Mouse (Mus musculus): Measurements from ENCODE around the gene Nfrkb. TPM values are rescaled to one million over a fixed set of nuclear protein-coding genes. Genes with fewer than 3 reads are reported as not detected.
A peak's percentile ranks its signal among the peaks of the same experiment; 100 is the strongest.

Nfrkb gene
- polyA plus RNA-seq, 1 experiment from 2014 or later: 34.5 TPM

- H3K4me2 ChIP-seq (replicated peaks; ENCODE audit: low read depth, low read length): no peak overlapping the region
- no peaks in the 10 kb centered on the region for H3K27me3 ChIP-seq (ENCODE audit: control insufficient read depth, insufficient read depth, low read length)
- ATAC-seq (ENCODE audit: low FRiP score, low TSS enrichment): no peak
- no peak overlapping the region for H3K4me3 ChIP-seq (ENCODE audit: low read length)
- WGBS: 52% methylated on average over 4 of the region's 4 CpGs
- H3K36me3 ChIP-seq (ENCODE audit: control insufficient read depth, insufficient read depth, low read length): peaks cover 90% of the 10 kb centered on the region
- H3K9me3 ChIP-seq (ENCODE audit: control insufficient read depth, low read length): no peaks in the 10 kb centered on the region
- no peak overlapping the region for H3K9ac ChIP-seq (ENCODE audit: low read depth, low read length)
- H3K4me1 ChIP-seq (ENCODE audit: control insufficient read depth, insufficient read depth, low read length): no peaks in the 10 kb centered on the region
- H3K27ac ChIP-seq (ENCODE audit: low read depth, low read length): no peak overlapping the region
These were observed 14.4 kb downstream of the Nfrkb start for GRCm38 (mm10) chr9:31400441-31400840.

GRCm38 (mm10) chr9:31404311-31404710 is 18.3 kb downstream of the Nfrkb start:
- Histone ChIP-seq H3K4me1 (ENCODE audit: control insufficient read depth, insufficient read depth, low read length) (no peaks in the 10 kb centered on the region), H3K4me3 (ENCODE audit: low read length) (no peak overlapping the region), H3K36me3 (ENCODE audit: control insufficient read depth, insufficient read depth, low read length) (peaks cover 77% of the 10 kb centered on the region), H3K27ac (ENCODE audit: low read depth, low read length) (no peak overlapping the region), H3K9ac (ENCODE audit: low read depth, low read length) (no peak overlapping the region), H3K4me2 (replicated peaks; ENCODE audit: low read depth, low read length) (no peak overlapping the region), H3K9me3 (ENCODE audit: control insufficient read depth, low read length) (no peaks in the 10 kb centered on the region), H3K27me3 (ENCODE audit: control insufficient read depth, insufficient read depth, low read length) (no peaks in the 10 kb centered on the region)
- whole genome bisulfite sequencing: 81% methylated on average over 2 of the region's 2 CpGs
- no peak for ATAC-seq (ENCODE audit: low FRiP score, low TSS enrichment)

- H3K27me3 ChIP-seq (ENCODE audit: control insufficient read depth, insufficient read depth, low read length): no peaks in the 10 kb centered on the region
- no peak overlapping the region for H3K9ac ChIP-seq (ENCODE audit: low read depth, low read length)
- peaks cover 79% of the 10 kb centered on the region for H3K36me3 ChIP-seq (ENCODE audit: control insufficient read depth, insufficient read depth, low read length)
- WGBS: 59% methylated on average over 6 of the region's 6 CpGs
- ATAC-seq (ENCODE audit: low FRiP score, low TSS enrichment): no peak
- no peaks in the 10 kb centered on the region for H3K4me1 ChIP-seq (ENCODE audit: control insufficient read depth, insufficient read depth, low read length)
- no peak overlapping the region for H3K4me3 ChIP-seq (ENCODE audit: low read length)
- no peak overlapping the region for H3K4me2 ChIP-seq (replicated peaks; ENCODE audit: low read depth, low read length)
- H3K27ac ChIP-seq (ENCODE audit: low read depth, low read length): no peak overlapping the region
- no peaks in the 10 kb centered on the region for H3K9me3 ChIP-seq (ENCODE audit: control insufficient read depth, low read length)
These were observed 19.2 kb downstream of the Nfrkb start for GRCm38 (mm10) chr9:31405217-31405616.

- no peak overlapping the region for H3K4me3 ChIP-seq (ENCODE audit: low read length)
- no peaks in the 10 kb centered on the region for H3K4me1 ChIP-seq (ENCODE audit: control insufficient read depth, insufficient read depth, low read length)
- H3K36me3 ChIP-seq (ENCODE audit: control insufficient read depth, insufficient read depth, low read length): peaks cover 89% of the 10 kb centered on the region
- H3K4me2 ChIP-seq (replicated peaks; ENCODE audit: low read depth, low read length): no peak overlapping the region
- H3K9me3 ChIP-seq (ENCODE audit: control insufficient read depth, low read length): no peaks in the 10 kb centered on the region
- no peak overlapping the region for H3K27ac ChIP-seq (ENCODE audit: low read depth, low read length)
- no peak for ATAC-seq (ENCODE audit: low FRiP score, low TSS enrichment)
- no peak overlapping the region for H3K9ac ChIP-seq (ENCODE audit: low read depth, low read length)
- WGBS: 93% methylated on average over 4 of the region's 4 CpGs
- H3K27me3 ChIP-seq (ENCODE audit: control insufficient read depth, insufficient read depth, low read length): no peaks in the 10 kb centered on the region
These were observed 26.2 kb downstream of the Nfrkb start for GRCm38 (mm10) chr9:31412165-31412564.

GRCm38 (mm10) chr9:31418821-31419220 is 32.8 kb downstream of the Nfrkb start:
- H3K36me3 ChIP-seq (ENCODE audit: control insufficient read depth, insufficient read depth, low read length): peaks cover 87% of the 10 kb centered on the region

GRCm38 (mm10) chr9:31422143-31422542 is 36.2 kb downstream of the Nfrkb start:
- H3K4me2 ChIP-seq (replicated peaks; ENCODE audit: low read depth, low read length): no peak overlapping the region
- no peak overlapping the region for H3K4me3 ChIP-seq (ENCODE audit: low read length)
- H3K27me3 ChIP-seq (ENCODE audit: control insufficient read depth, insufficient read depth, low read length): no peaks in the 10 kb centered on the region
- no peak overlapping the region for H3K9ac ChIP-seq (ENCODE audit: low read depth, low read length)
- H3K27ac ChIP-seq (ENCODE audit: low read depth, low read length): no peak overlapping the region
- no peaks in the 10 kb centered on the region for H3K4me1 ChIP-seq (ENCODE audit: control insufficient read depth, insufficient read depth, low read length)
- WGBS: 81% methylated on average over 5 of the region's 5 CpGs
- H3K9me3 ChIP-seq (ENCODE audit: control insufficient read depth, low read length): no peaks in the 10 kb centered on the region
- peaks cover 60% of the 10 kb centered on the region for H3K36me3 ChIP-seq (ENCODE audit: control insufficient read depth, insufficient read depth, low read length)
- no peak for ATAC-seq (ENCODE audit: low FRiP score, low TSS enrichment)

More at GRCm38 (mm10) chr9:31418821-31419220, 32.8 kb downstream of the Nfrkb start:
- H3K9ac ChIP-seq (ENCODE audit: low read depth, low read length): no peak overlapping the region
- H3K4me1 ChIP-seq (ENCODE audit: control insufficient read depth, insufficient read depth, low read length): no peaks in the 10 kb centered on the region
- H3K4me3 ChIP-seq (ENCODE audit: low read length): no peak overlapping the region
- no peak overlapping the region for H3K27ac ChIP-seq (ENCODE audit: low read depth, low read length)
- ATAC-seq (ENCODE audit: low FRiP score, low TSS enrichment): no peak
- 89% methylated on average over 1 of the region's 1 CpGs for WGBS
- no peaks in the 10 kb centered on the region for H3K27me3 ChIP-seq (ENCODE audit: control insufficient read depth, insufficient read depth, low read length)
- H3K9me3 ChIP-seq (ENCODE audit: control insufficient read depth, low read length): no peaks in the 10 kb centered on the region
- no peak overlapping the region for H3K4me2 ChIP-seq (replicated peaks; ENCODE audit: low read depth, low read length)

- no peaks in the 10 kb centered on the region for H3K9me3 ChIP-seq (ENCODE audit: control insufficient read depth, low read length)
These were observed 43.0 kb downstream of the Nfrkb start for GRCm38 (mm10) chr9:31428971-31429370.

GRCm38 (mm10) chr9:31430011-31430410 is 44.0 kb downstream of the Nfrkb start:
- Histone ChIP-seq H3K4me3 (ENCODE audit: low read length) (no peak overlapping the region), H3K9me3 (ENCODE audit: control insufficient read depth, low read length) (no peaks in the 10 kb centered on the region), H3K27ac (ENCODE audit: low read depth, low read length) (no peak overlapping the region), H3K4me1 (ENCODE audit: control insufficient read depth, insufficient read depth, low read length) (no peaks in the 10 kb centered on the region), H3K36me3 (ENCODE audit: control insufficient read depth, insufficient read depth, low read length) (no peaks in the 10 kb centered on the region), H3K9ac (ENCODE audit: low read depth, low read length) (no peak overlapping the region), H3K4me2 (replicated peaks; ENCODE audit: low read depth, low read length) (no peak overlapping the region), H3K27me3 (ENCODE audit: control insufficient read depth, insufficient read depth, low read length) (no peaks in the 10 kb centered on the region)
- 73% methylated on average over 9 of the region's 9 CpGs for WGBS
- ATAC-seq (ENCODE audit: low FRiP score, low TSS enrichment): no peak

More at GRCm38 (mm10) chr9:31428971-31429370, 43.0 kb downstream of the Nfrkb start:
- WGBS: 79% methylated on average over 7 of the region's 7 CpGs
- peaks cover 3% of the 10 kb centered on the region; the same call in 1 of the 2 replicates for H3K36me3 ChIP-seq (ENCODE audit: control insufficient read depth, insufficient read depth, low read length)
- H3K27ac ChIP-seq (ENCODE audit: low read depth, low read length): no peak overlapping the region
- no peak overlapping the region for H3K9ac ChIP-seq (ENCODE audit: low read depth, low read length)
- no peaks in the 10 kb centered on the region for H3K4me1 ChIP-seq (ENCODE audit: control insufficient read depth, insufficient read depth, low read length)
- H3K4me3 ChIP-seq (ENCODE audit: low read length): no peak overlapping the region
- H3K4me2 ChIP-seq (replicated peaks; ENCODE audit: low read depth, low read length): no peak overlapping the region
- no peaks in the 10 kb centered on the region for H3K27me3 ChIP-seq (ENCODE audit: control insufficient read depth, insufficient read depth, low read length)
- ATAC-seq (ENCODE audit: low FRiP score, low TSS enrichment): no peak

- Histone ChIP-seq H3K4me1 (ENCODE audit: control insufficient read depth, insufficient read depth, low read length) (no peaks in the 10 kb centered on the region), H3K27ac (ENCODE audit: low read depth, low read length) (no peak overlapping the region), H3K4me3 (ENCODE audit: low read length) (no peak overlapping the region), H3K9me3 (ENCODE audit: control insufficient read depth, low read length) (no peaks in the 10 kb centered on the region), H3K9ac (ENCODE audit: low read depth, low read length) (no peak overlapping the region), H3K4me2 (replicated peaks; ENCODE audit: low read depth, low read length) (no peak overlapping the region), H3K27me3 (ENCODE audit: control insufficient read depth, insufficient read depth, low read length) (no peaks in the 10 kb centered on the region), H3K36me3 (ENCODE audit: control insufficient read depth, insufficient read depth, low read length) (no peaks in the 10 kb centered on the region)
- 56% methylated on average over 5 of the region's 5 CpGs for WGBS
- 0 out of 2 replicates have a peak, but pooled peaks have one; percentile 46 for ATAC-seq (ENCODE audit: low FRiP score, low TSS enrichment)
These were observed 45.8 kb downstream of the Nfrkb start for GRCm38 (mm10) chr9:31431751-31432150.
